In genomic region chr17:11737905-11738304, GRCm38 (mm10) we compare ENCODE assay signal across 28 mouse cellular contexts.
"Had no signal": no experiment of that assay in that cellular context is flagged by ENCODE, and none has a peak within 500 bp of the region (broad histone marks: within the 10 kb centered on the region; RNA-seq: fewer than 3 reads in every experiment).

No protein-coding gene starts in this region.

- H3K4me2 ChIP-seq: embryonic facial prominence, embryonic 12.5 days; embryonic facial prominence, embryonic 13.5 days; embryonic facial prominence, embryonic 15.5 days; forebrain, embryonic 12.5 days; forebrain, embryonic 13.5 days; forebrain, embryonic 15.5 days had no signal

- H3K4me3 ChIP-seq: embryonic facial prominence, embryonic 10.5 days; embryonic facial prominence, embryonic 12.5 days; embryonic facial prominence, embryonic 13.5 days; embryonic facial prominence, embryonic 15.5 days; erythroblast, embryonic 14.5 days; forebrain, embryonic 10.5 days; forebrain, embryonic 12.5 days; forebrain, embryonic 13.5 days; forebrain, embryonic 15.5 days; gastrocnemius, adult 2 months; heart, adult 2 months; heart, embryonic 10.5 days had no signal

- H3K9me3 ChIP-seq: embryonic facial prominence, embryonic 10.5 days; embryonic facial prominence, embryonic 12.5 days; embryonic facial prominence, embryonic 13.5 days; embryonic facial prominence, embryonic 15.5 days; forebrain, embryonic 10.5 days; forebrain, embryonic 12.5 days; forebrain, embryonic 13.5 days; forebrain, embryonic 15.5 days; heart, embryonic 10.5 days had no signal

- ATAC-seq: forebrain, embryonic 13.5 days; forebrain, embryonic 14.5 days; forebrain, embryonic 15.5 days; forebrain, postnatal 0 days had no signal

- H3K36me3 ChIP-seq: embryonic facial prominence, embryonic 10.5 days; embryonic facial prominence, embryonic 12.5 days; embryonic facial prominence, embryonic 13.5 days; embryonic facial prominence, embryonic 15.5 days; forebrain, embryonic 10.5 days; forebrain, embryonic 12.5 days; forebrain, embryonic 15.5 days; heart, embryonic 10.5 days had no signal

- H3K9ac ChIP-seq: embryonic facial prominence, embryonic 12.5 days; embryonic facial prominence, embryonic 13.5 days; embryonic facial prominence, embryonic 15.5 days; forebrain, embryonic 12.5 days; forebrain, embryonic 13.5 days; forebrain, embryonic 15.5 days; forebrain, postnatal 0 days had no signal

- H3K27ac ChIP-seq: embryonic facial prominence, embryonic 10.5 days; embryonic facial prominence, embryonic 12.5 days; embryonic facial prominence, embryonic 13.5 days; embryonic facial prominence, embryonic 15.5 days; forebrain, embryonic 10.5 days; forebrain, embryonic 12.5 days; forebrain, embryonic 13.5 days; forebrain, embryonic 15.5 days; gastrocnemius, adult 2 months; heart, adult 2 months; heart, embryonic 10.5 days had no signal

- DNase-seq: cerebellum, adult 2 months; cerebellum, adult 8-10 months; cerebellum, adult 9-10 months; cerebellum, adult 9-11 months; cerebellum, postnatal 10 days; cerebellum, postnatal 14 days; cerebellum, postnatal 25 days; cerebellum, postnatal 36 days; embryo, embryonic 11 days; forebrain, postnatal 0 days; gastrocnemius, adult 2 months; gastrocnemius, postnatal 10 days; gastrocnemius, postnatal 14 days; gastrocnemius, postnatal 25 days; gastrocnemius, postnatal 36 days; heart, adult 18-20 months; heart, adult 2 months had no signal

- H3K4me1 ChIP-seq: embryonic facial prominence, embryonic 10.5 days; embryonic facial prominence, embryonic 12.5 days; embryonic facial prominence, embryonic 13.5 days; embryonic facial prominence, embryonic 15.5 days had no signal

- H3K27me3 ChIP-seq: embryonic facial prominence, embryonic 12.5 days; embryonic facial prominence, embryonic 13.5 days; embryonic facial prominence, embryonic 15.5 days; forebrain, embryonic 12.5 days; forebrain, embryonic 13.5 days; forebrain, embryonic 15.5 days had no signal
